Mouse (Mus musculus): ENCODE measurements around the gene H2afj.
A peak's percentile ranks its signal among the peaks of the same experiment; 100 is the strongest.

H2afj gene

DNA sequence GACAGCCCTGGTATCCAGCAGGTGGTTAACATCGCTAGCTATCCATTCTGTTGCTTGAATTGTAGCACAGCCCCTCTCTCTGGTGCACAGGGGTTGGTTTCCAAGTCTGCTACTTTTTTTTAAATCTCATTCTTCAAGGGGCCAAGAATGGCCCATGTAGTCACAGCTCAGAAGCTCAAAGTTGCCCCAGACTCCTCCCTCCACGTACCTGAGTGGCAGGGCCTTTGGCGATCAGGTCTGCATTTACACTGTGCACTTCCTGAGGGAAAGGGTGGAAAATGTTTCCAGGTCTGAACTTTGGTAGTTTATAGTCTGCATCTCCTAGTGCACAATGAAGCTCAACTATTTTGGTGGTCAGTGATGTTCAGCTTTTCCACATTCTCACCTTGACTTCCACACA lies 39.2 kb downstream of the H2afj start:
- DNase-seq (ENCODE audit: low spot score), result no peak

DNA sequence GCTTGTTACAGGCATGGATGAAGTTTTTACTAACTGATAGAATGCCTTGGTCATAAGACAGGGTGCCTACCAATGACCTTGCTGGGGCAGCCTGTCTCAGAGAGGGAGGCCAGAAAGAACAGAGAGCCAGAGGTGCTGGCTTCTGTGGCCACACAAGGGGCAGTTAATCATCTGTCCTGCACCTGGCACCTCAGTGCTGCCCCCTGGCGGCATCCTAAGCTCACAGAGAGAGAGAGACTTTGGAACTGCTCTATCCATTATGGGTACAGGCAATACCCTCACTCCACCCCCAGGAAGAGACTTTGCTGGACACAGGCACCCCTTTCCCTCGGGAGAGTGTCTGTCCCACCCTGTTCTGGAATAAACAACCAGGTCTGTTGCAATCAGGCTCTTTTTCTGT lies 39.7 kb downstream of the H2afj start:
- peak; percentile 43 for DNase-seq (ENCODE audit: low spot score)

DNA sequence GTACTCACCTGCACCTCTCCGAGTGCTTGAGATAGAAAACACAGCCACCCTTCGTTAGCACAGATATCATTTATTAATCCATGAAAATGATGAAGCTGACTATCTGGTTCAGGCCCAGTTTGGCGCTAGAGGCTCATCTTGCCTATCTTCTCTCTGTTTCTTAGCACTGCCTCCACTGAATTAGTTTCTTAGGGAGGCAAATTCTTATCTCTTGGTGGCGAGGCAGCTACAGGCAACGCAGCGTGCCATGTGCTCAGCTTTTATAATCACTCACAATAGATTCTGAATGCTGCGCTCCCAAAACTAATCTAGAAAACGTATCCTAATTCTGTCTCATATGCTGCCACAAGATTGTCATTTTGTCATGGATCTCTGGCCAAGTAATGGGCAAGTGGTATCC lies 40.4 kb downstream of the H2afj start:
- no peak for DNase-seq (ENCODE audit: low spot score)

DNA sequence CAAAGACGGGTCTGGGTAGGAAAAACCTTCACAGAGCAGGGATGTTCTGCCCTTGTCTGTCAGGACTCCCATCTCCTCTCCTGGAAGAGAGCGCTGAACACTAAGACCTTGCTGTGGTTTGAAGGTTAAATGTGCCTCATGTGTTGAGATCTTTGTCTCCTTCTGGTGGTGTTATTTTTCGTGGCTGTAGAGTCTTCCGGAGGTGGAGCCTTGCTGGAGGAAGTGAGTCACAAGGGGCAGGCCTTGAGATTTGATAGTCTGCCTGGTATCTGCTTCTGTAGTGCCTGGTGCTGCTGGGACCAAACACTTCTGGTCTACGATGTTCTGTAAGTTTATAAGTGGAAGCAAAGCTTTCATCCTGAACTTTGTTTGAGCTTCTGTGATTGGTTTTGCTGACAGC lies 40.9 kb downstream of the H2afj start:
- no peak for DNase-seq (ENCODE audit: low spot score)

DNA sequence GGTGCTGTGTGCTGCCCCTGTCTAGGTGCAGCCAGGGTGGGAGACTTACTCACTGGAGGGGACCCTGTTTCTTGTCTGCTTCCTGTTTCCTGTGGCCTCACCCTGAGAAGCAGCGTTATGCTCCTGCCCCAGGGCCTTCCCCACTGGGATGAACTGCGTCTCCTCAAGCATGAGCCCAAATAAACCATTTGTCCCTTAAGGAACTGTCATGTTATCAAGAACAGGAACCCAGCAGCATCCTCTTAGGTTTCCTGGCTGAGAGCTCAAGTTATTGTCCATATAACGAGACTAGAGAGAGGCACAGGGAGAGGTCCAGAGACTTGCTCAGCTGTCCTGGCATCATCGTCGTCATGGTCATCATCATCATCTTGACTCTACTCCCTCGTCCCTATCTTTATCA lies 42.2 kb downstream of the H2afj start:
- no peak for DNase-seq (ENCODE audit: low spot score)

DNA sequence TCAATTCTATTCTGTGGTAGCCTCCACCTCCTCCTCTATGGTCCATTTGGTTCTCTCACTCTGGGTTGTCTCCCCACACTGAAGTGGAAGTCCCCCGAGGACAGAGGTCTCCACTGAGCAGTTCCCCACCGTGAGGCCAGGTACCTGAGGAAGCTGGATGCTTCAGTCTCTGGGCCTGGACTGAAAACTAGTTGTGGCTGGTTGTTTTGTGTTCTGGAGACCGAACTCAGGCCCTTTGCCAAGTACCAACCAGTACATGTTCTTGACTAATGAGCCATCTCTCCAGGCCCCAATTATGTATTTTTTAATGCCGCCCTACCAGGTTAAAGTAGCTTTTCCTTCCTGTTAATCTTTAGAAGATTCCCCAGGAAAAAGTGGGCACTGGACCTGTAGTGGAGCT lies 44.3 kb downstream of the H2afj start:
- DNase-seq (ENCODE audit: low spot score), result no peak

DNA sequence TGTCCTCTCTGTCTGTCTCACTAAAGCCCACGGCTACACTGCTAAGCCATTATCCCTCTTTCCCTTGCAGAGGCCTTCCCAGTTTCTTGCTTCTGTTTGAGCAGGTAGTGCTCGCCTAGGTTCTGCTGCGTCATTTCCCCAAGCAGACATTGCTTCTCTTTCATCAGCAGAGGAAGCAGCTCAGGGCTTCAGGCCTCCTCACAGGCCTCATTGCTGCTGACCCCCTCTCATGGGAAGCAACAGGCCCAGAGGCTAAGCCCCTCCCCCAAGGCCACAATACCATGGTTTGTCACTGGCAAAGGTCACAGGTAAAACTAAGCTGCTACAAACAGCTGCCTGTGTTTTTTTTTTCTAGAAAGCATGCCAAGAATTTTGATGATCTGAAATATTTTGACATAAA lies 44.7 kb downstream of the H2afj start:
- no peak for DNase-seq (ENCODE audit: low spot score)

DNA sequence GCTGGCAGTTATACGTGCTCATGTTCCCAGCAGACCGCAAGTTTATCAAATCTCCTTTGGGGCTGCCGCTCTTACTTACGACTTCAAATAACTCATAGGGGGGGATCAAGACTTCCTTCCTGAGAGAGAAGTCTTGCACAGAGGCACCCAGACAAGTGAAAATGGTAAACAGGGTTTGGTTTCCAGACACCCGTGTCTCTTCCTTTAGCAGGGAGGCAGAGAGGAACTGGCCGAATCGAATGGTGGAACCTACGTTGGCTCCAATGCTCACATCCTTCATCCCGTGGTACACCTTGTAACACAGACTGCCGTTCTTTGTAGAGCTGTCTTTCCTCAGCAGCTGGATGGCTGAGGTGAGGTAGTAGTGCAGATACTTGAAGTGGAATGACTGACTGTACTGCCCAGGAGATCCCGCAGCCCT lies 46.3 kb downstream of the H2afj start:
- DNase-seq (ENCODE audit: low spot score), result no peak

DNA sequence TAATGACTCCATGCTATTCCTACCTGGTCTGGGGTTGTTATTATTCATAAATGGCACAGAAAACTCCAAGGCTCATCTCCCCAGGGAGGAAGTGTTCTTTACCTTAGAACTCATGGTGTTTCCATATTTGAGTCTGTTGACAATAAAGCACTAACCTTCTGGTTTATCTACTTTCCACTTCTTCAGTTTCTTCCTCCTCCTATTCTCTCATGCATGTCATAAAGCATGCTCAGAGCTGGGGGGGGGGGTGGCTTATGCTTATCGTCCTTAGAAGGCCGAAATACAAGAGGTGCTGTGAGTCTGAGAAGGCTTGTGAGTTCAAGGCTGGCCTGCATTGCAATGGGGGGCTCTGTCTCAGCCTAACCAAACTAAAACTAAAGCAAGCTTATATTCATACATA lies 47.1 kb downstream of the H2afj start:
- DNase-seq (ENCODE audit: low spot score), result no peak

DNA sequence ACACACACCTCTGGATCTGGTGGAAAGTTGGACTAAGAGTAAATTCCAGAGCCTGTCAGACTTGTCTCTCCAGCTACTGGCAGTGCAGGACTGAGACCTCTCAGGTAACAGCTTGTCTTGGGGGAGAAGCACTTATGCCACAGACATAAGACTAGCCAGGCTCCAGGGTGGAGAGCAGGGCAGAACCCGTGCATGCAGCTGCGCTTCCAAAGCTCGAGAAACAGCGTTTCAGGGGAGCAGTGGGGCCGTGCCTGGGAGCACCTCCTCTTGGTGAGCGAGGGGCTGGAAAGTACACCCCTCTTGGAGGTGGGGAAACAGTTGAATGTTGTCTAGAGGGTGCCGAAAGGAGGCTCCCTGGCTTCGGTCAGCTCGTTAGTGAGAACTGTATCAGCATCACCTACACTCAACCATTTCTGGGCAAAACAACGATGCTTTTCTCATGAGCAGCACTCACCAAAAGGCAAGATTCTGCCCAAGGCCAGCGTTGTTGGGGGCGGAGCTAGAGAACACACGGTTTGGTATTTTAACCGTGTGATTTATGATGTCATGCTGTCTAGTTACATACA lies 48.1 kb downstream of the H2afj start:
- no peak for DNase-seq (ENCODE audit: low spot score)

DNA sequence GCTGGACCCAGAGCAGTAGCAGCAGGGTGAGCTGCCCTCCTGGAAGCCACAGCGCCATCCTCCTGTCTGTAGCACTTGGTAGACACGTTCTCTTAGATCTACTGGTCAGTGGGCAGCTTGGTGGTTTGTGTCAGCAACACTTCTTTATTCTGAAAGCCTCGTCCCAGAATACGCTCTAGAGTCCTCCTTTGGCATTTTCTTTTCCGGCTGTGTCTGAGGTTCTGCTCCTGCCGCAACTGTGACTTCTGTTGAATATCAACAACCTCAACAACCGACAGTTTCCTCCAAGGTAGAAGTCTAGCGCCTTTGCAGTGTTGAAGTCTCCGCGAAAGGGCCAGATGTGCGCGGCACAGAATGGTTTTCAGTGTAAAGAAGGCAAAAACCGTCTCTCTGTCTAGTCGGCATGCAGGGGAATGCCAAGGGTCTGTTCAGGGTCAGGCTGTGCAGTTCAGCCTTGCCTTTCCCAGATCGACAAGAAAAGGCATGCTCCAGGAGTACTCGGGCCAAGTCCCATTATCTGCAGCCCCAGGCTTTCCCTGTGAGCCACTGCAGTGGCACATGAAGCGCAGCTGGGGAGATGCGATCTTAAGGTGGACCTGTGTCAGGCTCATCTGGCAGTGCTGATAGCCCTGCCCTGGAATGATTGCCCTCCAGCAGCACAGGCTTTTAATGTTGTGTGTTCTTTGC lies 49.3 kb downstream of the H2afj start, which contains the start of gene Art4:
Gene Art4 (minus strand): TSS at position 548 of the 687 bp plus-strand sequence.
- DNase-seq (ENCODE audit: low spot score), result no peak

DNA sequence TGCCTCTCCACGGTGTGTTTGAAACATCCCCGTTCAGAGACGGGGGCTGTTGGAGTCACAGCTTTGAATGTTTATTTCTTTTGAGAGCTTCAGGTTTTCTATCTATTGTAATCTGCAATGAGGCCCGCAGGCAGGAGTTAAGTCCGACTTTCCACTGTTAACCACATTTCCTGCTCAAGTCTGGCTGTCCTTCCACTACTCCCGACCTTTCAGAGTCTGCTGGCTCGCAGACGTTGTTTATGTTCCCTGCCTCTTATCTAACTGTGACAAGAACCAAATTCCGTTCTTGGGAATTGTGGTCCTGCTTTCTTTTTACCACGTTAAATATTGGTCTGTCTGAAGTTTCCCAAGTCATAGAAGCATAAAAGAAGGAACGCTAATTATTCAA lies 49.8 kb downstream of the H2afj start:
- DNase-seq (ENCODE audit: low spot score), result no peak

DNA sequence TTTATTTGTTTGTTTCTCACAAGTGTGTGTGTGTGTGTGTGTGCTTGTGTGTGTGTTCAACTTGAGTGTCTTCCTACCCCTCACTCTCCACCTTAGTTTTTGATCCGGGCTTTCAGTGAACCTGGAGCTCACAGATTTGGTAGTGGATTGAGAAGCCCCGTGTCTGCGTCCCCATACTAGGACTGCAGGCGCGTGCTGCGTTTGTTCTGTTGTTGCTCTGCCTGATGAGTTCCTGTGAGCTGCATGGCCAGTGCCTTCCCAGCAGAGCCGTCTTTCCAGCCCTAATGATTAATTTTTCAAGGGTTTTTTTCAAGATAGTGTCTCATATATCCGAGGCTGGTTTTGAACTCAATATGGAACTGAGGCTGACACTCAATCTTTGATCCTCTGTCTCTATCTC lies 50.4 kb downstream of the H2afj start:
- no peak for DNase-seq (ENCODE audit: low spot score)

Measured in left cerebral cortex, adult 11 months (tissue).